Mouse (Mus musculus): ENCODE measurements at regions not wholly inside any gene's neighbourhood (a gene's known extent, or its start where the extent isn't known, plus 50 kb on each side); places are given as distances from the start of the nearest gene placed in this dataset.

DNA sequence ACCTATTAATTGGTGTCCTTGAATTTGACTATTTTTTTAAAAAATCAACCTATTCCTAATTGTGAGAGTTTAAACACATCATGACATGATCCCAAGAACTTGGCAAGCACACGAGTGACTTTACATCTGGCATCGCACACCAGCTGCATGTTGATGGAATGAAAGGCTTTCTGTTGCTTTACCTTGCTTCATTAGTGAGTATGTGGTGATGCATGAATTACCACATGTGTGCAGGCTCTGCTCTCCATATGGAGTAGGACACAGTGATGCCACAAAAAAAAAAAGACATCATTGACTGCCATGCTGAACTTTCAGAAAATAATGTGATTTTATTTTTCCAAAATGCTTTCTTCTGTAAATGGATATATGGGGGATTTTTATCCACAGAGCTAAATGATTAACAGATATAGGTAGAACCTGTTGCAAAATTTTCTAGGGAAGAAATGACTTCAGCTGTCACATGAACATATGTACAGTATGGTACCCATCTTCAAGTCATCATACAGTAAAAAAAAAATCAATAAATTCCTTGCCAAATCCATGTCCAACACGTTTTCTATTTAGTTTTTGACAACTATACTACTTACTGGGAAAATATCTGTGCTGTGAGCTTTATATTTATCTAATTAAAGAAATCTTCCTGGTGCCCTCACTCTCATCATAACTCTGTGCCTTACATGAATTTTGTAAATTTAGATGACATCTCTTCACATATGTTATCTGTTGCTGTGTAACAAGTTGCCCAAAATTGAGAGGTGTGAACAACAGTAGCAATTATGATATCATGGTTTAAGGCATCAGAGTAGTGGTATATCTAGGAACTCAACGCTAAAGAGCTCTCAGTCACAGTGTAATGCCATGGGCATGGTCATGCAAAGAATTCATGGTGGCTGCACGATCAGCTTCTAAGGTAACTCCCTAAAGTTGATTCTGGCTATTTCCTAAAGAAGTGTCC, 84.0 kb upstream of the Arrdc3 start:
- intact Hi-C loops (cut with DNase I), result no loop called here
- DNase-seq (ENCODE audit: low spot score in 2 of 2), result no peak

DNA sequence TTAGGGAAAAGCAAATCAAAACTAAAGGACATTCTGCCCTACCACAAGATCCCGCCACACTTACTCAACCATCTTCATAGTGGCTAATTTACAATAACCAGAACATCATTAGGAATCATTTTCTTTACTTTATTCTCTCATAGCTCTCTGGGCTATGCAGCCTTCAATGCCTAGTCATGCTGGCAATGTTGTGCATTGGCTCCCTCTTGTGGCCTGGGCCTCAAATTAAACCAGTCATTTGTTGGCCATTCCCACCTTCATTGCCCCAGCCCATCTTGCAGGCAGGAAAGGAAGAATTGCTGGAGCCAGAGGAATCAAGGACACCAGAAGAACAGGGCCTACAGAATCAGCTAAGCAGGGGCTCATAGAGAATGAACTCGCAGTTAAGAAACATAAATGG, 77.0 kb upstream of the Arrdc3 start:
- intact Hi-C loops (cut with DNase I), result no loop called here
- DNase-seq (ENCODE audit: low spot score in 2 of 2), result peak; percentile 3 to 23

GRCm38 (mm10) chr13:80827037-80827471, 56.1 kb upstream of the Arrdc3 start:
- intact Hi-C loops (cut with DNase I), result no loop called here
- peak; percentile 13 to 41 for DNase-seq (ENCODE audit: low spot score in 2 of 2)

Data from left cerebral cortex, postnatal 14 days (tissue).